Mouse (Mus musculus): ENCODE results near the gene Arfgef2.

- TF ChIP-seq CTCF (IDR thresholded peaks at IDR 0.05; ENCODE audit: low read depth) = no peak
- TF ChIP-seq EP300 (IDR thresholded peaks at IDR 0.05; ENCODE audit: low read depth) = no peak
Measured at GRCm38 (mm10) chr2:166809499-166809898, 4.1 kb downstream of the Arfgef2 start.
